Mouse (Mus musculus) MN1 (cell line): ENCODE data around the gene Abhd14b.

Source experiments
- DNase-seq: peaks from one replicate; pipeline ENCODE4 v3.0.0-alpha.2; 2016; ENCODE audit warnings: low spot score

Gene Abhd14b

GRCm38 (mm10) chr9:106447348-106447747 lies at the start of gene Abhd14b, which contains the start of gene Abhd14a:
Gene Abhd14b, plus strand, starts transcription at chr9:106447459.
Gene Abhd14a, minus strand, starts transcription at chr9:106447678.
- peak; percentile 96 for DNase-seq

GRCm38 (mm10) chr9:106397733-106398132 lies 49.5 kb upstream of the Abhd14b start:
- no peak for DNase-seq

GRCm38 (mm10) chr9:106398667-106399311 lies 48.5 kb upstream of the Abhd14b start:
- no peak for DNase-seq

- no peak for DNase-seq
Observed at GRCm38 (mm10) chr9:106399808-106400207, 47.5 kb upstream of the Abhd14b start.

DNA sequence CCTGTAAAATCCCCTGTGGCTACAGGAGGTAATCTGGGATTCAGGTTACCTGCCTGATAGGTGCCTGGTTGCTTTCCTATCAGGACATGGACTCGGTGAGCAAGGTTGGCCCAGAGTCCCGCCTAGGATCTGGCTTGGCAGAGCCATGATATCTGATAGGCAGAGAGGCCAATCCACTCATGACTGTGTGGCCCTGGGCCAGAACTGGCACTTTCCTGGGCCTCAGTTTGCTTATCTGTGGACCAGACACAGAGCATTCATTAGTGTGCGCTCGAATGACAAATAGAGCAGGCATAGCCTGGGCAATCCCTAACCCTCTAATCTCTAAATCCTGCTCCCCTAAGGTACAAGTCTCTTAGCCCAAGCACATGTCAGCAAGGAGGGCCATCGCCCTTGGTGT lies 45.1 kb upstream of the Abhd14b start:
- DNase-seq: no peak

DNA sequence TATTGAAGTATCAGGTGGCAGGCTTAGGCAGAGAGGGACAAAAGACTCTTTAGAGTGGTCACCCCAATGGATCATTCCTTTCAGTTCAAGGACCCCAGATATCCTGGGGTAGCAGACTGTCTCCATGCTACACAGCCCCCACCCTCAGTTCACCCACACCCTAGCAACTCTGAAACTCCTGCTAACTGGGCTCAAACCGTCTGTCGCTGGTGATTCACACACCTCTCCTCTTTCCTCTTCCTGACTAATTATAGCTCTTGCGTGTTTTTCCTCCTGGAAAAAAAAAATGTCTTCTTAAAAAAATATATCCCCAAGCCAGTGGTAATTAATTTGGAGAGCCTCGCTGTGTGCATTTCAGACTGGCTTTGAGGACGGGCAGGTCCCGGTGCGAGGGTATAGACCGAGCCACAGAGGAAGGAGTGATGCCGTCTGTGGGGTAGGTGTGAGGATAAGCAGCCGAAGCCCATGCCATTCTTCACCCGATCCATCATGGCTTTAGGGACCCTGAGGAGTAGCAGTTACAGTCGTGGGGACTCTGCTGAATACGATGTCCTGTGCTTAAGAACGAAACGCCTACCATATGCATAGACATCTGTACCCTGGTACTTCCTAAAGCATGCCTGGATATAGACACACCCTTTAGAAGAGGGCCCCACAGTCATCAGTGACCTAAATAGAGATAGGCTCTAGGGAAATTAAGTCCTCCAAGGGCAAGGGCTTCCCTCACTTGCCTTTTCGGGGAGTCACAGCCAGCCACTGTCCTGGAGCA lies 44.5 kb upstream of the Abhd14b start:
- no peak for DNase-seq

- DNase-seq: peak; percentile 32
Observed at GRCm38 (mm10) chr9:106405275-106405674, 42.0 kb upstream of the Abhd14b start.

DNA sequence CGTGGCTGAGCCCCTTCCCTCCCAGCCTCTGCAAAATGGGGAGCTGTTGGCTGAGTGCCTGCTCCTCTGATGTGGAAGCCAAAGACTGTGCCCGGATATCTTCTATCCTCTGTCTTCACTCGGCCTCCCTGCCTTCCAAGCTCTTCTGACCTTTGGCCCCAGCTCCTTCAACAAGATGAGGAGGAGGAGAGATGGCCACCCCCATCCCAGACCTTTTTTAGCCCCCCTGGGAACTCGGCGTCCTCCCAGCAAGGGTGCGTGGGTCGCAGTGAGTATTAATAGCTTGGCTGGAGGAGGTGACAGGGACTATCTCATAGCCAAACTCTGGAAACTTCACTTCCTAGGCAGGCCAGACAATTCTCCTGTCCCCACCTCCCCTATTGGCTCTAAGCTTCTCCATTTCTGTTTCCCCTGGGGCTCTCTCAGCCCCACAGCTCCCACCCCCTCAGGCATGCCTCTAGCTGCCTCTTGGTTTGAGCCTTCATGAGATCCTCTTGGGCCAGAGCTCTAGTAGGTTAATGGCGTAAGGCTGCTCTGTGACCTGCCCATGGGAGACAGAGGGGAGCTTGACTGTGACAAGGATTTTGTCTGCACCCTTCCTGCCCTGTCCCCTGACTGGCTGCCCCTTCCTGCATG lies 40.7 kb upstream of the Abhd14b start:
- DNase-seq: no peak

DNA sequence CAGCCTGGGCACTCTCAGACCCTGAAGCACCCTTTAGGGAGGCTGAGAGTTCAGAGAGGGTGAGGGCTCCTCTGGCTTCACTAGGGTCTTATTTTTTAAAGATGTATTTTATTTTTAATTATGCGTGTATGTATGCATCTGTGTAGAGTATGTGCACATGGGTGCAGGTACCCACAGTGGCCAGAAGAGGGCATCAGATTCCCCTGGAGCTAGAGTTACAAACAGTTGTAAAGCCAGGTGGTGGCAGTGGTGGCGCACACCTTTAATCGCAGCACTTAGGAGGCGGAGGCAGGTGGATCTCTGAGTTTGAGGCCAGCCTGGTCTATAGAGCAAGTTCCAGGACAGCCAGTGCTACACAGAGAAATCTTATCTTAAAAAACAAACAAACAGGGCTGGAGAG lies 38.2 kb upstream of the Abhd14b start:
- no peak for DNase-seq

- DNase-seq: no peak
Observed at GRCm38 (mm10) chr9:106410086-106410650, 37.1 kb upstream of the Abhd14b start.

- DNase-seq: no peak
Observed at GRCm38 (mm10) chr9:106411091-106411594, 36.1 kb upstream of the Abhd14b start.

DNA sequence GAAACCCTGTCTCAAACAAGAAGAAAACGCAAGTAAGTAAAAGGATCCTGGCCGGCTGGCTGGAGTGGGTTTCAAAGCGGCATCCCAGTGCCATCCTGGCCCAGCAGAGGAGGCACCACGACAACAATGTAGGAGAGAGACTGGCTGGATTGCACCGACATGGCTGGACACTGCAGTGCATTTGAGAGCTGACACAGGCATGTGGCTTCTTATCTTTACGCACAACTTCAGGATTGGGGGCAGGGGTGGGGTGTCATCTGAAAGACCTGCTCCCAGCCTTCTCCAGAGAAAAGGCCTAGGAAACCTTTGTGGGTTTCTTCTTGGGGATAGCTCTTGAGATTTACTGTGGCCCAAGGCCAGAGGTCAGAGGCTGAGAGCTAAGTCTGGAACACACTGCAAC lies 35.5 kb upstream of the Abhd14b start:
- DNase-seq: no peak

DNA sequence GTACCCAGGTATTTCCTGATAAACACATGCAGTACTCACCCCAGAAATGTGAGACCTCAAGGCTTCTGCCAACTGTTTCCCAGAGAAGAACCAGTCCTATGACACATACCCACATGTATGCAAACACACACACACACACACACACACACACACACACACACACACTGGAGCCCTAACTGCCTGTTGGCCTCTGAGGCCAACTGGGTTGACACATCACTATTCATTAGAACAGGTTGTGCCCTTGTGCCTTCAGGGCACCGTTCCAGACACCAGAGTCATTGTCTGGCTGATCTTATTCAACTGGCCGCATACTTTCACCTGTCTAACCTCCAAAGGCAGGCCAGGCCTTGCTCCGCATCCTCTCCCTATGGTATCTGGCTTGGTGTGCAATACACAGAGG lies 35.0 kb upstream of the Abhd14b start:
- DNase-seq: no peak

GRCm38 (mm10) chr9:106413606-106414005 lies 33.7 kb upstream of the Abhd14b start:
- DNase-seq: no peak

- no peak for DNase-seq
Observed at GRCm38 (mm10) chr9:106416826-106417225, 30.4 kb upstream of the Abhd14b start.

- DNase-seq: peak; percentile 79
Observed at GRCm38 (mm10) chr9:106417841-106418625, 29.2 kb upstream of the Abhd14b start.

DNA sequence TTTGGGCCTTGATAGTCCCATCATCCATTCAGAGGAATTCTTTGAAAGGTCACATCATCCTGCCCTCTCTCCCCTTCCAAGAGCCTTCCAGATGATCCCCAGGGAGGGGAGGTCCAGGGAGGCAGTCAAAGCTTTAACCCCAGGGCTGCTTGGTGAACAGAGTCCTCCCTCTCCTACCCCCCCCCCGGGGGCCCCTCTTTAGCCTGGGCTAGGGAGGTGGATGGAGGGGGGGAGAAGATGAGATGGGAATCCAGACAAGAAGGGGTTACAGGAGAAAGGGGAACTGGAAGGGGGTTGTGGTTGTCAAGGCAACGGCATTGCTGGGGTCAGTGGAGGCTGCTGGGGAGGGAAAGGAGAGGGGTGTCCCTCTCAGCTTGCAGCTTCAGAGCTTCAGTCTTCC lies 26.7 kb upstream of the Abhd14b start:
- no peak for DNase-seq

- no peak for DNase-seq
Observed at GRCm38 (mm10) chr9:106421033-106421864, 26.0 kb upstream of the Abhd14b start.

- DNase-seq: peak; percentile 88
Observed at GRCm38 (mm10) chr9:106421865-106422160, 25.4 kb upstream of the Abhd14b start.

DNA sequence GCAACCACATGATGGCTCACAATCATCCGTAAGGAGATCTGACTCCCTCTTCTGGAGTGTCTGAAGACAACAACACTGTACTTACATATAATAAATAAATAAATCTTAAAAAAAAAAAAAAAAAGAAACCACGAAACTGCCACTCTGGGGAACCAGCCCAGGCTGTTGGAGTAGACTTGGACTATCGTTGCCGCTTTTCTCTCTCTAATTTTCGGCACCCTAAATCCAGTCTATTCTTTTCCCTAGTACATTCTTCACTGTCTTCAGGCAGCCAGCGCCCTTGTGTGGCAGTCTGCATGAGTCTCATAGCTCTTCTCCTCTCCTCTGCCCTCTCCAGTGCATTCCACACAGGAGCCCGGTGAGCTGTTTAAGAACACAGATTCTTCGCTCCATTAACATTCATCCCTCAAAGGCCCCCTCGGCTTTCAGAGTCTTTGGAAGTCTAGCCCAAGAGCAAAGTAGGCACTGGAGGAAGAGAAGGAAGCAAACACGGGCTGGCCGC lies 18.5 kb upstream of the Abhd14b start:
- DNase-seq: no peak
